Mouse (Mus musculus) heart, postnatal 0 days (tissue): ENCODE measurements around the gene Sh3d21. TPM values are rescaled to one million over a fixed set of nuclear protein-coding genes. Genes with fewer than 3 reads are reported as not detected.
A peak's percentile ranks its signal among the peaks of the same experiment; 100 is the strongest.
"Not testable (repeated sequence)": the region's sequence is repeated elsewhere in the genome, so short reads cannot be mapped to it uniquely, and the experiment has no call there.

Experiments used
- ATAC-seq: fragments of 200-750 bp; cut with Nextera tagmentation; 2 replicates; pipeline ENCODE4 v1.8.0; 2017; ENCODE audit warnings: low read depth, moderate number of reproducible peaks, moderate library complexity; ENCODE audit not compliant: insufficient read depth
- DNase-seq: peaks from one replicate; pipeline ENCODE4 v3.0.0-alpha.2; 2016; ENCODE audit warnings: low spot score
- H3K27ac ChIP-seq: fragments of 300-500 bp; sonication (generic); 2 replicates; pipeline ENCODE4 v1.5.1; 2014; ENCODE audit warnings: low read depth, mild to moderate bottlenecking
- H3K27me3 ChIP-seq: fragments of 300-500 bp; sonication (generic); 2 replicates; pipeline ENCODE4 v1.6.1; 2014; ENCODE audit warnings: low read length, mixed read lengths; ENCODE audit not compliant: control insufficient read depth, insufficient read depth
- H3K36me3 ChIP-seq: fragments of 300-500 bp; sonication (generic); replicated peaks from 2 replicates; pipeline ENCODE4 v1.6.1; 2014; ENCODE audit warnings: low read length, mixed read lengths; ENCODE audit not compliant: control insufficient read depth, insufficient read depth
- H3K4me1 ChIP-seq: fragments of 300-500 bp; sonication (generic); 2 replicates; pipeline ENCODE4 v1.6.1; 2014; ENCODE audit warnings: antibody characterized with exemption; ENCODE audit not compliant: control insufficient read depth, insufficient read depth
- H3K4me2 ChIP-seq: fragments of 300-500 bp; sonication (generic); 2 replicates; pipeline ENCODE4 v1.6.1; 2014; ENCODE audit warnings: low read depth, mild to moderate bottlenecking, low read length, moderate library complexity
- H3K4me3 ChIP-seq: fragments of 300-500 bp; sonication (generic); 2 replicates; pipeline ENCODE4 v1.5.1; 2014; ENCODE audit warnings: low read depth, low read length
- H3K9ac ChIP-seq: fragments of 300-500 bp; sonication (generic); replicated peaks from 2 replicates; pipeline ENCODE4 v1.6.1; 2014; ENCODE audit warnings: low read depth, low read length, mixed read lengths
- H3K9me3 ChIP-seq: fragments of 300-500 bp; sonication (generic); replicated peaks from 2 replicates; pipeline ENCODE4 v1.6.1; 2016; ENCODE audit warnings: low read length; ENCODE audit not compliant: control insufficient read depth
- CTCF ChIP-seq: IDR thresholded peaks from 2 replicates; pipeline ENCODE4 v1.5.1; 2016; ENCODE audit warnings: antibody characterized with exemption, control low read depth, low read depth
- EP300 ChIP-seq: IDR thresholded peaks from 2 replicates; pipeline ENCODE4 v1.6.1; 2016; ENCODE audit warnings: antibody characterized with exemption, low read depth
- WGBS: fragments of 180-500 bp; shearing (Covaris S2); extraction: QIAGEN DNeasy Blood & Tissue Kit; methylation state at CpG from one replicate; pipeline ENCODE4 v1.1.7; 2014; 5-methylcytosine and 5-hydroxymethylcytosine counted together
- polyA plus RNA-seq: library from polyadenylated mRNA; unstranded; fragments of >200 nt; fragmentation: Nextera tagmentation; extraction: Ambion mirVana; gene quantifications from 2 replicates; pipeline ENCODE4 v1.2.1, GENCODE M21; 2015
- total RNA-seq: library from RNA; depleted of rRNA; stranded (reverse); fragments of >200 nt; gene quantifications from 2 replicates; pipeline ENCODE4 v1.2.3, GENCODE M21; 2014; ENCODE audit warnings: low replicate concordance

Gene Sh3d21
- total and polyA plus RNA-seq, 2 experiments from 2014 or later = 2.2 to 2.6 TPM

GRCm38 (mm10) chr4:126166084-126166483 is 2.8 kb upstream of the Sh3d21 start:
- Histone ChIP-seq H3K4me2 (no peak overlapping the region), H3K4me1 (peaks cover 24% of the 10 kb centered on the region), H3K9ac (0 out of 2 replicates have a peak overlapping the region, but pooled peaks have one; percentile 0), H3K4me3 (no peak overlapping the region), H3K9me3 (no peaks in the 10 kb centered on the region), H3K27ac (peak overlapping the region; percentile 89), H3K36me3 (peaks cover 54% of the 10 kb centered on the region), H3K27me3 (no peaks in the 10 kb centered on the region)
- TF ChIP-seq EP300 (no peak), CTCF (no peak)
- peak; percentile 70 for DNase-seq
- WGBS = 33% methylated on average over 3 of the region's 3 CpGs
- ATAC-seq = peak; percentile 33; the same call in 1 of the 2 replicates

- H3K9me3 ChIP-seq, H3K27ac ChIP-seq, ATAC-seq, H3K9ac ChIP-seq, H3K4me3 ChIP-seq, H3K27me3 ChIP-seq, DNase-seq, H3K4me2 ChIP-seq: not testable (repeated sequence)
- peaks cover 46% of the 10 kb centered on the region for H3K36me3 ChIP-seq
- peaks cover 24% of the 10 kb centered on the region for H3K4me1 ChIP-seq
- WGBS = 57% methylated on average over 8 of the region's 10 CpGs
These were observed 1.8 kb upstream of the Sh3d21 start for GRCm38 (mm10) chr4:126165092-126165491.

- H3K4me2 ChIP-seq = no peak overlapping the region
- H3K9ac ChIP-seq = peak overlapping the region; percentile 81; the same call in 1 of the 2 replicates
- no peak for TF ChIP-seq CTCF
These were observed 394 bp upstream of the Sh3d21 start for GRCm38 (mm10) chr4:126163685-126164084.

GRCm38 (mm10) chr4:126162544-126163066 is 686 bp downstream of the Sh3d21 start:
- TF ChIP-seq CTCF = no peak
- no peak for TF ChIP-seq EP300
- DNase-seq (peak; percentile 89), ATAC-seq (peak; percentile 91)
- H3K4me1 ChIP-seq = peaks cover 24% of the 10 kb centered on the region
- H3K36me3 ChIP-seq = peaks cover 22% of the 10 kb centered on the region
- under 1% methylated on average over 44 of the region's 44 CpGs for WGBS
- peak overlapping the region; percentile 99 for H3K4me2 ChIP-seq
- H3K9ac ChIP-seq = peak overlapping the region; percentile 81
- H3K27ac ChIP-seq = peak overlapping the region; percentile 80
- no peaks in the 10 kb centered on the region for H3K9me3 ChIP-seq
- peak overlapping the region; percentile 61 for H3K4me3 ChIP-seq
- H3K27me3 ChIP-seq = no peaks in the 10 kb centered on the region

More at GRCm38 (mm10) chr4:126163685-126164084, 394 bp upstream of the Sh3d21 start:
- Histone ChIP-seq H3K36me3 (peaks cover 32% of the 10 kb centered on the region), H3K27me3 (no peaks in the 10 kb centered on the region), H3K9me3 (no peaks in the 10 kb centered on the region), H3K4me1 (peaks cover 24% of the 10 kb centered on the region), H3K27ac (peak overlapping the region; percentile 80; the same call in 1 of the 2 replicates), H3K4me3 (no peak overlapping the region)
- ATAC-seq (no peak), DNase-seq (no peak)
- WGBS = 60% methylated on average over 4 of the region's 4 CpGs

GRCm38 (mm10) chr4:126161986-126162385 is 1.3 kb downstream of the Sh3d21 start:
- Histone ChIP-seq H3K4me1 (peaks cover 24% of the 10 kb centered on the region), H3K36me3 (peaks cover 17% of the 10 kb centered on the region), H3K9ac (0 out of 2 replicates have a peak overlapping the region, but pooled peaks have one; percentile 81), H3K4me2 (peak overlapping the region; percentile 99), H3K27me3 (no peaks in the 10 kb centered on the region), H3K4me3 (peak overlapping the region; percentile 61), H3K27ac (no peak overlapping the region), H3K9me3 (no peaks in the 10 kb centered on the region)
- TF ChIP-seq CTCF (no peak), EP300 (no peak)
- no peak for DNase-seq
- no peak for ATAC-seq
- WGBS = 67% methylated on average over 9 of the region's 9 CpGs

GRCm38 (mm10) chr4:126161456-126161855 is 1.8 kb downstream of the Sh3d21 start:
- no peak overlapping the region for H3K4me2 ChIP-seq
- no peaks in the 10 kb centered on the region for H3K27me3 ChIP-seq
- peaks cover 21% of the 10 kb centered on the region for H3K4me1 ChIP-seq
- H3K4me3 ChIP-seq = no peak overlapping the region
- H3K36me3 ChIP-seq = peaks cover 12% of the 10 kb centered on the region
- 84% methylated on average over 6 of the region's 6 CpGs for WGBS
- TF ChIP-seq EP300 = no peak
- TF ChIP-seq CTCF = no peak
- DNase-seq = no peak
- no peaks in the 10 kb centered on the region for H3K9me3 ChIP-seq
- no peak overlapping the region for H3K27ac ChIP-seq
- ATAC-seq = no peak
- H3K9ac ChIP-seq = no peak overlapping the region
